Comparison of ENCODE assay signal across 22 mouse cellular contexts in genomic region chr5:131006524-131006923, GRCm38 (mm10).
A peak's percentile ranks its signal among the peaks of the same experiment; 100 is the strongest.
DNase-seq lines count a peak whose midpoint lies in the region; ATAC-seq and TF ChIP-seq lines count a peak whose summit lies in the region.
"Had no signal": no experiment of that assay in that cellular context is flagged by ENCODE, and none has a peak within 500 bp of the region (broad histone marks: within the 10 kb centered on the region; RNA-seq: fewer than 3 reads in every experiment).

No protein-coding gene starts in this region.

- no peak for TF ChIP-seq POLR2A in cerebellum, adult 2 months (IDR thresholded peaks at IDR 0.05; ENCODE audit: borderline replicate concordance, insufficient read depth, low read length)

- no peak overlapping the region for H3K4me3 ChIP-seq in cerebellum, adult 2 months (replicated peaks; ENCODE audit: insufficient read depth, low read depth, low read length)
- no peak overlapping the region for H3K4me3 ChIP-seq in hindbrain, embryonic 15.5 days
- no peak overlapping the region for H3K4me3 ChIP-seq in hindbrain, embryonic 12.5 days
- H3K4me3 ChIP-seq in forebrain, embryonic 14.5 days (ENCODE audit: low read depth, low read length): no peak overlapping the region
- H3K4me3 ChIP-seq in midbrain, embryonic 10.5 days: no peak overlapping the region
- H3K4me3 ChIP-seq: embryonic facial prominence, embryonic 10.5 days; heart, embryonic 12.5 days; liver, embryonic 13.5 days; midbrain, embryonic 12.5 days; myocyte; neural tube, embryonic 13.5 days had no signal

- no peak for ATAC-seq in hindbrain, embryonic 15.5 days (ENCODE audit: low FRiP score, low read depth)
- ATAC-seq in hindbrain, embryonic 12.5 days (ENCODE audit: low FRiP score): no peak
- ATAC-seq in forebrain, embryonic 14.5 days: peak; percentile 58; the same call in 1 of the 2 replicates
- ATAC-seq: intestine, embryonic 16.5 days had no signal

- no peaks in the 10 kb centered on the region for H3K27me3 ChIP-seq in cerebellum, adult 2 months (ENCODE audit: control insufficient read depth, insufficient read depth, low read length)
- H3K27me3 ChIP-seq in hindbrain, embryonic 15.5 days: no peaks in the 10 kb centered on the region
- H3K27me3 ChIP-seq in hindbrain, embryonic 12.5 days: no peaks in the 10 kb centered on the region
- H3K27me3 ChIP-seq in forebrain, embryonic 14.5 days (replicated peaks; ENCODE audit: control insufficient read depth, insufficient read depth, low read length): no peaks in the 10 kb centered on the region
- no peaks in the 10 kb centered on the region for H3K27me3 ChIP-seq in midbrain, embryonic 10.5 days (ENCODE audit: low read depth, poor library complexity, severe bottlenecking)
- H3K27me3 ChIP-seq: heart, embryonic 12.5 days; liver, embryonic 13.5 days; midbrain, embryonic 12.5 days; neural tube, embryonic 13.5 days had no signal

- no peak for TF ChIP-seq CTCF in cerebellum, adult 2 months (IDR thresholded peaks at IDR 0.05; ENCODE audit: borderline replicate concordance, insufficient read depth, low read depth, low read length)

- H3K27ac ChIP-seq in cerebellum, adult 2 months (ENCODE audit: insufficient read depth, low read length): peak overlapping the region; percentile 50; the same call in 1 of the 2 replicates
- 0 out of 2 replicates have a peak overlapping the region, but pooled peaks have one; percentile 57 for H3K27ac ChIP-seq in hindbrain, embryonic 15.5 days (replicated peaks)
- no peak overlapping the region for H3K27ac ChIP-seq in hindbrain, embryonic 12.5 days
- H3K27ac ChIP-seq in forebrain, embryonic 14.5 days (ENCODE audit: low read depth, low read length): peak overlapping the region; percentile 66; the same call in 1 of the 2 replicates
- H3K27ac ChIP-seq in midbrain, embryonic 10.5 days (replicated peaks): no peak overlapping the region
- H3K27ac ChIP-seq: embryonic facial prominence, embryonic 10.5 days; liver, embryonic 13.5 days; midbrain, embryonic 12.5 days; neural tube, embryonic 13.5 days had no signal

- peaks cover 8% of the 10 kb centered on the region; the same call in 1 of the 2 replicates for H3K4me1 ChIP-seq in cerebellum, adult 2 months (ENCODE audit: control insufficient read depth, insufficient read depth, low read length)
- H3K4me1 ChIP-seq in hindbrain, embryonic 15.5 days (replicated peaks): no peaks in the 10 kb centered on the region
- H3K4me1 ChIP-seq in hindbrain, embryonic 12.5 days: no peaks in the 10 kb centered on the region
- 0 out of 2 replicates have a peak, but pooled peaks cover 5% of the 10 kb centered on the region for H3K4me1 ChIP-seq in forebrain, embryonic 14.5 days (ENCODE audit: control insufficient read depth, insufficient read depth, low read length)
- no peaks in the 10 kb centered on the region for H3K4me1 ChIP-seq in midbrain, embryonic 10.5 days
- H3K4me1 ChIP-seq: embryonic facial prominence, embryonic 10.5 days; heart, embryonic 12.5 days; liver, embryonic 13.5 days; midbrain, embryonic 12.5 days; neural tube, embryonic 13.5 days had no signal

- WGBS in cerebellum, adult 2 months: 61% methylated on average over 3 of the region's 3 CpGs
- WGBS in hindbrain, embryonic 15.5 days: 57% methylated on average over 3 of the region's 3 CpGs
- WGBS in hindbrain, embryonic 12.5 days: 86% methylated on average over 3 of the region's 3 CpGs
- WGBS in forebrain, embryonic 14.5 days: 34% methylated on average over 3 of the region's 3 CpGs
- 90% methylated on average over 3 of the region's 3 CpGs for WGBS in midbrain, embryonic 10.5 days

- no peak overlapping the region for H3K9ac ChIP-seq in hindbrain, embryonic 15.5 days
- no peak overlapping the region for H3K9ac ChIP-seq in hindbrain, embryonic 12.5 days
- H3K9ac ChIP-seq in forebrain, embryonic 14.5 days (ENCODE audit: low read length): no peak overlapping the region
- H3K9ac ChIP-seq: heart, embryonic 12.5 days; liver, embryonic 13.5 days; midbrain, embryonic 12.5 days; neural tube, embryonic 13.5 days had no signal

- no peak overlapping the region for H3K4me2 ChIP-seq in hindbrain, embryonic 15.5 days
- H3K4me2 ChIP-seq in hindbrain, embryonic 12.5 days (replicated peaks): no peak overlapping the region
- H3K4me2 ChIP-seq in forebrain, embryonic 14.5 days (ENCODE audit: low read length): no peak overlapping the region
- H3K4me2 ChIP-seq: heart, embryonic 12.5 days; liver, embryonic 13.5 days; midbrain, embryonic 12.5 days; neural tube, embryonic 13.5 days had no signal

- no peaks in the 10 kb centered on the region for H3K9me3 ChIP-seq in hindbrain, embryonic 15.5 days
- H3K9me3 ChIP-seq in hindbrain, embryonic 12.5 days (replicated peaks): no peaks in the 10 kb centered on the region
- H3K9me3 ChIP-seq in forebrain, embryonic 14.5 days (replicated peaks; ENCODE audit: control insufficient read depth, low read length): 0 out of 2 replicates have a peak, but pooled peaks cover 3% of the 10 kb centered on the region
- H3K9me3 ChIP-seq in midbrain, embryonic 10.5 days (replicated peaks): no peaks in the 10 kb centered on the region
- H3K9me3 ChIP-seq: embryonic facial prominence, embryonic 10.5 days; liver, embryonic 13.5 days; midbrain, embryonic 12.5 days had no signal

- no peaks in the 10 kb centered on the region for H3K36me3 ChIP-seq in hindbrain, embryonic 15.5 days
- no peaks in the 10 kb centered on the region for H3K36me3 ChIP-seq in hindbrain, embryonic 12.5 days
- no peaks in the 10 kb centered on the region for H3K36me3 ChIP-seq in forebrain, embryonic 14.5 days (ENCODE audit: control insufficient read depth, insufficient read depth, low read length)
- no peaks in the 10 kb centered on the region for H3K36me3 ChIP-seq in midbrain, embryonic 10.5 days
- H3K36me3 ChIP-seq: embryonic facial prominence, embryonic 10.5 days; heart, embryonic 12.5 days; liver, embryonic 13.5 days; midbrain, embryonic 12.5 days; neural tube, embryonic 13.5 days had no signal

- DNase-seq in cerebellum, adult 2 months: peak in 1 of 2 experiments; percentile 29
- DNase-seq in cerebellum, adult 11-12 months: no peak
- peak; percentile 47 to 49 for DNase-seq in layer of hippocampus, postnatal 10 days (ENCODE audit: low spot score in 2 of 2)
- DNase-seq in layer of hippocampus, adult 18-20 months (ENCODE audit: low spot score in 2 of 2): no peak
- DNase-seq in forebrain, embryonic 14.5 days (ENCODE audit: low spot score): peak; percentile 82
- DNase-seq in midbrain, embryonic 10.5 days (ENCODE audit: low spot score): no peak
- DNase-seq: adrenal gland, postnatal 10 days; kidney, adult 9 months; kidney, postnatal 14 days; liver, embryonic 13.5 days; lung, adult 2 months; lung, postnatal 14 days; thymus, adult 18-20 months; thymus, postnatal 36 days had no signal

Comparison
In these comparisons a context has a peak if more than half of its experiments do, and no peak if none do; other contexts are left out.
1. DNase-seq: peak in layer of hippocampus, postnatal 10 days (2 of 2) and forebrain, embryonic 14.5 days (single experiment); none in cerebellum, adult 11-12 months (single experiment), layer of hippocampus, adult 18-20 months (0 of 2) and midbrain, embryonic 10.5 days (single experiment).
2. H3K27ac ChIP-seq: peak in cerebellum, adult 2 months (single experiment), hindbrain, embryonic 15.5 days (single experiment) and forebrain, embryonic 14.5 days (single experiment); none in hindbrain, embryonic 12.5 days (single experiment) and midbrain, embryonic 10.5 days (single experiment).